Mouse (Mus musculus): ENCODE results near the gene Agfg2. TPM values are rescaled to one million over a fixed set of nuclear protein-coding genes. Genes with fewer than 3 reads are reported as not detected.
"Not testable (repeated sequence)": the region's sequence is repeated elsewhere in the genome, so short reads cannot be mapped to it uniquely, and the experiment has no call there.

Agfg2 gene
- 33.1 and 50.5 TPM in 2 replicates for polyA plus RNA-seq (2011; ENCODE audit: insufficient read depth, insufficient read length, low replicate concordance, missing spikeins)

DNA sequence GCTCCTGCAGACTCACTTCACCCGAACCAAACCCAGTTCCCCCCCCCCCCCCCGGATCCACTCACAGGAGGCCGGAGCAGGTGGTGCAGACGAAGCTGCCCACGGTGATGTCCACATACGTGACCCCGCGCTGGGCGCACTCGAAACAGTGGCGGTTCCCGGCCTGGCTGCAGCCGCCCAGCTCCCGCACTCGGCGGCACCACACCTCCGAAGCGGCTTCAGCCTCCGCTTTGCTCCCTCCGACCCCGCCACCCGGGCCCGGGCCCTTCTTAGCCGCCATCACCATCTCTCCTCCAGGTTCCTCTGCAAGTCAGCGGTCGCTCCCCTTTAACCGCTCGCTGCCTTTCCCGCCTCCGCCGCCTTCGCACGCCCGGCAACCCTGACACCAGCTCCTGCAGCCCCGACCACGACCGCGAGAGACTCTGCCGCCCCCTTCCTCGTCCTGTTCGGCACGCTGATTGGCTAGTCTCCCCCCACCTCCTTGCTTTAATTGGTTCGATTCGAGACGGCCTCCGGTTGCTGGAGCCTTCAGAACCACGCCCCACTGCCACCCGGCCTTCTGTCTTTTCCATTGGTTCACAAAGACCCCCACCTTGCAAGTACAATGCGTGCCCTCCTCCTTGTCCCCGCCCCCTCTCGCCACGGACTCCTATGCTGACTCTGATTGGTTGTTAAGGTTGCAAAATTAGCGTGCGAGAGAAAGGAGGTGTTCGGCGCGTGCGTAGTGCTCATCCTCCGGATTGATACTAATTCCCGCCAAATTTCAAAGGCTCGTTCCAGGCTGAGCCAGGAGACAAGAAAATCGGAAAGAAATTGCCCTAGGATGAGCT, at the start of gene Agfg2:
Agfg2 (minus strand) TSS at position 433 of the 830 bp plus-strand sequence.
- peak within 1 kb of the TSS; percentile 79 for H3K4me3 ChIP-seq (replicated peaks; ENCODE audit: control insufficient read depth, low read depth, low read length)
- H3K4me1 ChIP-seq (ENCODE audit: control insufficient read depth, insufficient read depth, low read length) = peaks cover 7% of the 10 kb centered on the region
- peak within 1 kb of the TSS; percentile 78 for H3K27ac ChIP-seq (ENCODE audit: control insufficient read depth, insufficient read depth, low read depth, low read length, poor library complexity)
- WGBS = under 1% methylated on average over 62 of the region's 62 CpGs
- TF ChIP-seq POLR2A (IDR thresholded peaks at IDR 0.05; ENCODE audit: borderline replicate concordance, control insufficient read depth, low read depth, low read length) (peak; percentile 76; the same call in 1 of the 2 replicates), CTCF (IDR thresholded peaks at IDR 0.05; ENCODE audit: control insufficient read depth, insufficient read depth, low read length) (no peak)

DNA sequence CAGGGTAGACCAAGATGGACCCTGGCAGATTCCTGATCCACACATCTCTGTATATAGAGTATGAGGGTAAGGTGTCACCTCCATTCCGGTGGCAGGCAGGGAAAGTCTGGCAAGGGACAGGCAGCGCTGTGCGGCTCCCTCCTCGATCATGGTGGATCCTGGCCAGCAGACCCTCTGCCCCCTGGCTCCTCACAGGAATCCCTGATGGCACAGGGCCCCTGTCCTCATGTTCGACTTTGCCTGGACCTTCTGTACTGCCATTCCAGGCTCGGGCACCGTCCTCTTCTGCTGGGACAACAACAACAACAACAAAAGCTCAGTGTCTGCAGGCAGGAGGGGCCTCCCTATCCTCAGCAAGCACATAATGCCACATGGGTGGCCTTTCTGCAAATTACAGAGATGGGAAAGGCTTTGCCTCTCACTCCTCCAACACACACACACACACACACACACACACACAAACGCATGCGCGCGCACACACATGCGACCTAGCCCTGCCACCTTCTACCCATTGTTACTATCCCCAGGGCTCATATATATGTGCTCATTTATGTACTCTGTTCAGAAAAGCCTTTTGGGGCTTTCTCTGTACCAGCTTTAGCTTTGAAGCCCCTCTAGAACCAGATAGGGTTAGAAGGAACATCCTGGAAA, 49.2 kb upstream of the Agfg2 start:
- no peak overlapping the region for H3K4me3 ChIP-seq (replicated peaks; ENCODE audit: control insufficient read depth, low read depth, low read length)
- 87% methylated on average over 12 of the region's 12 CpGs for WGBS
- TF ChIP-seq POLR2A (IDR thresholded peaks at IDR 0.05; ENCODE audit: borderline replicate concordance, control insufficient read depth, low read depth, low read length) (no peak), CTCF (IDR thresholded peaks at IDR 0.05; ENCODE audit: control insufficient read depth, insufficient read depth, low read length) (no peak)

DNA sequence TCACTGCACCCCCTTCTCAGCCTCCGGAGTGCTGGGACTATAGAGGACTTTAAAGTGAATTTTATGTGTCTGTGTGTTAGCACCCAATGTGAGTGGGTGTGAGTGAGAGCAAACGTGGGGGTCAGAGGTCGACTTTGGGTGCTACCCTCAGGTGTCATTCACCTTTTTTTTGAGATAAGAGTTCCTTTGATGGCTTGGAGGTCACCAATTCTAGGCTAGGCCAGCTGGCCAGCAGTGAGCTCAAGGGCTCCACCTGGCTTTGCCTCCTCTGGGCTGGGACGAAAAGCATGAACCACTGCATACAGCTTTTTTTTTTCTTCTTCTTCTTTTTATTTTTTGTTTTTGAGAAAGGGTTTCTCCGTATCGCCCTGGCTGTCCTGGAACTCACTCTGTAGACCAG, 42.2 kb upstream of the Agfg2 start:
- H3K27ac ChIP-seq (ENCODE audit: control insufficient read depth, insufficient read depth, low read depth, low read length, poor library complexity) = no peak overlapping the region
- TF ChIP-seq CTCF (IDR thresholded peaks at IDR 0.05; ENCODE audit: control insufficient read depth, insufficient read depth, low read length) (no peak), POLR2A (IDR thresholded peaks at IDR 0.05; ENCODE audit: borderline replicate concordance, control insufficient read depth, low read depth, low read length) (no peak)
- H3K4me1 ChIP-seq (ENCODE audit: control insufficient read depth, insufficient read depth, low read length) = no peaks in the 10 kb centered on the region
- WGBS = 75% methylated on average over 6 of the region's 6 CpGs
- no peak overlapping the region for H3K4me3 ChIP-seq (replicated peaks; ENCODE audit: control insufficient read depth, low read depth, low read length)

More for the DNA sequence above, 49.2 kb upstream of the Agfg2 start:
- no peaks in the 10 kb centered on the region for H3K4me1 ChIP-seq (ENCODE audit: control insufficient read depth, insufficient read depth, low read length)
- H3K27ac ChIP-seq (ENCODE audit: control insufficient read depth, insufficient read depth, low read depth, low read length, poor library complexity) = no peak overlapping the region

DNA sequence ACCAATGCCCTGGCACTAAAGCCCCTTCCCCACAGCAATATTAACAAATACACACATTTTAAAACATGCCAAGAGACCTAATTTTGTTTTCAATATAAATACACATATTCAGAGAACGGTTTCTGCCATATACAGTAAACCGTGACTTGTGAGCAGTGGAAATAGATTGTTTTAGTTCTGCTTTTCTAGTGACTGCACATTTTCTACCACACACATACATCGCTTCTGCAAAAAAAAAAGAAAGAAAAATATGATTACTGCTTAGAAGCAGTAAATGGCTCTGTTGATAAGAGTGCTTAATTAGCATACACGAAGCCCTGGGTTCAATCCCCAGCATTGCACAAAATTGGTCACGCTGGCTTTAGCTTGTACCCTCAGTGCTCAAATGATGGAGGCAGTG, 39.3 kb upstream of the Agfg2 start:
- H3K27ac ChIP-seq (ENCODE audit: control insufficient read depth, insufficient read depth, low read depth, low read length, poor library complexity) = peak overlapping the region; percentile 31; the same call in 1 of the 2 replicates
- peaks cover 3% of the 10 kb centered on the region; the same call in 1 of the 2 replicates for H3K4me1 ChIP-seq (ENCODE audit: control insufficient read depth, insufficient read depth, low read length)
- 7% methylated on average over 5 of the region's 5 CpGs for WGBS
- H3K4me3 ChIP-seq (replicated peaks; ENCODE audit: control insufficient read depth, low read depth, low read length) = no peak overlapping the region
- no peak for TF ChIP-seq POLR2A (IDR thresholded peaks at IDR 0.05; ENCODE audit: borderline replicate concordance, control insufficient read depth, low read depth, low read length)
- TF ChIP-seq CTCF (IDR thresholded peaks at IDR 0.05; ENCODE audit: control insufficient read depth, insufficient read depth, low read length) = no peak

- 10% methylated on average over 11 of the region's 16 CpGs for WGBS
- not testable (repeated sequence) for H3K4me3 ChIP-seq (replicated peaks; ENCODE audit: control insufficient read depth, low read depth, low read length); H3K4me1 ChIP-seq (ENCODE audit: control insufficient read depth, insufficient read depth, low read length); H3K27ac ChIP-seq (ENCODE audit: control insufficient read depth, insufficient read depth, low read depth, low read length, poor library complexity)
Observed at GRCm38 (mm10) chr5:137720558-137721164, 36.1 kb upstream of the Agfg2 start.

DNA sequence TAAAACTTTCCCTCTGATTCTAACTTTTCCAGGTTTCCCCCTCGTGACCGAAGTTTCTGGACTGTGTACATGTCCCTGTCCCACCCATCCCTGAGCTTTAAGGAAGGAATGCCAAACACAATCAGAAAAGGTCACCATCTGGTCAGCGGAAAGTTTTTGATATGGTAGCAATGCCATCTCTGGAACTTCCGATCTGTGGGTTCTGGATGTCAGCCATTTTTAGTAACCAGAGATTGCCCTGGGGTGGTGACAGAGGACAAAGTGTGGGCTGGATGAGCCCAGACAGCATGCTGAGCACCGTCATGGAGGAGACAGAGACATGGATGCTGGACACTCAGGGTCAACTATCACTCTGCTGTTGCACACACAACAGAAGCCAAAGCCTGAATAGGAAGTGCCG, 34.6 kb upstream of the Agfg2 start:
- no peak for TF ChIP-seq CTCF (IDR thresholded peaks at IDR 0.05; ENCODE audit: control insufficient read depth, insufficient read depth, low read length)
- TF ChIP-seq POLR2A (IDR thresholded peaks at IDR 0.05; ENCODE audit: borderline replicate concordance, control insufficient read depth, low read depth, low read length) = no peak
- no peak overlapping the region for H3K27ac ChIP-seq (ENCODE audit: control insufficient read depth, insufficient read depth, low read depth, low read length, poor library complexity)
- peaks cover 3% of the 10 kb centered on the region; the same call in 1 of the 2 replicates for H3K4me1 ChIP-seq (ENCODE audit: control insufficient read depth, insufficient read depth, low read length)
- 59% methylated on average over 6 of the region's 6 CpGs for WGBS
- H3K4me3 ChIP-seq (replicated peaks; ENCODE audit: control insufficient read depth, low read depth, low read length) = no peak overlapping the region

DNA sequence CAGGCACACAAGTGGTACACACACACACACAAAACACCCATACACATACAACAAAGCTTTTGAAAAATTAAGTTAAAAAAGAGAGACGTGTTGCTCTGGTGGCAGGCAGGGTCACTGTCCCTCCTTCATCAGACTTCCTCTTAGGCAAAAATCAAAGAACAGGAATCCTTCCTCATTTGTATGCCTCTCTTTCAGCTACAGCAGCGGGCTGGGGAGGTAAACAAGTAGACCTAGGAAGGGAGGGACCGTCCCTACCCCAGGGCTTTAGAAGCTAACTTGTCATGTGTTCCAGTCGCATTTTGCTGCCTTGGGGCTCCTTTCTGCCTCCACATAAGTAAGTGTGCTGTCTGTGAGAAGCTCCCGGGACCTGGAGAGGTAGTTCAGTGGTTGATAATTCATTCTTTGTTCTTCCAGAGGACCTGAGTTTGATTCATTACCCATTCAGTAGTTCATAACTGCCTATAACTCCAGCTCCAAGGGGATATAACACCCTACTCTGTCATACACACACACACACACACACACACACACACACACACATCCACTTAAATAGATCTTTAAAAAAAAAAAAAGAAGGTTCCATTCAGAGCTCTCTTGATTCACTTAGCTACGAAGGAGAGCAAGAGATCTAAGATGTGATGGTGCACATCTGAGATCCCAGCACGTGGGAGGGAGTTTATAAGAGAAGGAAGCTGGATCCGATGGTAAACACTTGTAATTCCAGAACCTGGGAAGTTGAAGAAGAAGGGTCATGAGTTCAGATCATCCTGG, 33.7 kb upstream of the Agfg2 start:
- no peak overlapping the region for H3K4me3 ChIP-seq (replicated peaks; ENCODE audit: control insufficient read depth, low read depth, low read length)
- no peak for TF ChIP-seq POLR2A (IDR thresholded peaks at IDR 0.05; ENCODE audit: borderline replicate concordance, control insufficient read depth, low read depth, low read length)
- 35% methylated on average over 8 of the region's 8 CpGs for WGBS
- no peak overlapping the region for H3K27ac ChIP-seq (ENCODE audit: control insufficient read depth, insufficient read depth, low read depth, low read length, poor library complexity)
- H3K4me1 ChIP-seq (ENCODE audit: control insufficient read depth, insufficient read depth, low read length) = peaks cover 3% of the 10 kb centered on the region; the same call in 1 of the 2 replicates
